Mouse (Mus musculus) gastrocnemius, adult 8-10 months (tissue): ENCODE measurements around the gene Eef1e1. TPM values are rescaled to one million over a fixed set of nuclear protein-coding genes. Genes with fewer than 3 reads are reported as not detected.
A peak's percentile ranks its signal among the peaks of the same experiment; 100 is the strongest.
"Not testable (repeated sequence)": the region's sequence is repeated elsewhere in the genome, so short reads cannot be mapped to it uniquely, and the experiment has no call there.

Experiments
- DNase-seq, 2 experiments: peaks; one replicate each; pipeline ENCODE4 v3.0.0; 2022; ENCODE audit warnings: low spot score in 2 of 2
- total RNA-seq, 4 experiments: library from RNA; stranded (reverse); gene quantifications; 2 replicates each; pipeline ENCODE4 v1.2.4; 2022

Eef1e1 gene
- total RNA-seq, 4 experiments from 2014 or later = 12.5 to 19.0 (median 16.5) TPM

GRCm38 (mm10) chr13:38625492-38626228 lies 33.2 kb downstream of the Eef1e1 start:
- no peak for DNase-seq

GRCm38 (mm10) chr13:38624292-38624902 lies 34.5 kb downstream of the Eef1e1 start:
- DNase-seq = no peak

DNA sequence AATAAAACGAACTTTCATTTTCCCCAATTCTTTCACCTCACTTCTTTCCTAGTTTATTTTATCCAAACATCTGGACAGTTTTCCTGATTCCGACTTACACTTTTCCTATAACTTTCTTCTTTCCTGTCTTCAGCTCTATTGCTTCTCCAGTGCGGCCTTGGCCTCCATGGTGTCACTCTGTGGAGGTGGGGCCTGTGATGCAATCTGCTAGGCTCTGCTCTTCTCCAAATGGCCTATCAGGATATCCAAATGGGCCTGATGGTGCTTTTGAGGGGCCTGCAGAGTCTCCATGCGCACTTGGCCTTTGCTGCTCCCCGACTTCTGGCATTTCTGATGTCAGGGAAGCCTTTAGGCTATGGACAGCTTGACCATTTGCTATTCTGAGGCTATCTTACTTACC lies 35.6 kb downstream of the Eef1e1 start:
- no peak for DNase-seq

DNA sequence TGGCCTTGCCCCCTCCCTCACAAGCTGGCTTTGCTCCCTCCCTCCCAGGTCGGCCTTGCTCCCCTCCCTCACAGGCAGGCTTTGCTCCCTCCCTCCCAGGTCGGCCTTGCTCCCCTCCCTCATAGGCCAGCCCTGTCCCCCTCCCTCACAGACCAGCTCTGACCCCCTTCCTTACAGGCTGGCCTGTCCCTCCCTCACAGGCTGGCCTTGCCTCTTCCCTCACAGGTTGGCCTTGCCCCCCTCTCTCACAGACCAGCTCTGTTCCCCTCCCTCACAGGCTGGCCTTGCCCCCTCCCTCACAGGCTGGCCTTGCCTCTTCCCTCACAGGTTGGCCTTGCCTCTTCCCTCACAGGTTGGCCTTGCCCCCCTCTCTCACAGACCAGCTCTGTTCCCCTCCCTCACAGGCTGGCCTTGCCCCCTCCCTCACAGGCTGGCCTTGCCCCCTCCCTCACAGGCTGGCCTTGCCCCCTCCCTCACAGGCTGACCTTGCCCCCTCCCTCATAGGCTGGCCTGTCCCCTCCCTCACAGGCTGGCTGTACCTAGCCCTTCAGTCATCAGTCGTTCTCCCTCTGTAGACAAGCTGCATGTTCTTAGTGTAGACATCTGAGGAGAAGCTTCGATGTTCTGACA lies 40.7 kb downstream of the Eef1e1 start:
- not testable (repeated sequence) for DNase-seq

DNA sequence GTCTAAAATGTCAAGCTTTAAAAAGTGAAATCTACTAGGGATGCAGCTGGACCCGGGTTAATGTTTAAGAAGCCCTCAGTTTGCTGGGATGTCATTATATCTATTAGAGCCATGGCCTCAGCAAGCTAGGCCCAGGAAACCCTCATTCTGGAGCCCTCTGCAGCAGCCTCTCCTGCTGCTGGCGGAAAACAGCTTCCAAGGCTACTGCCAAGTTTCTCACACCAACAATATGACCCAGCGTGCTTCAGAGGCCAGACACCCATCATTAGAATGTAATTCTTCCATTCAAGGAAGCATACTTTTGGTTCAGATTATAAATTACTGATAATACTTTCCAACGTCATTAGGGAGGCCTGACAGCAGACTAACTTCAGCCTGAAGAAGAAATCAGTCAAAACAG lies 42.0 kb downstream of the Eef1e1 start:
- DNase-seq = no peak

DNA sequence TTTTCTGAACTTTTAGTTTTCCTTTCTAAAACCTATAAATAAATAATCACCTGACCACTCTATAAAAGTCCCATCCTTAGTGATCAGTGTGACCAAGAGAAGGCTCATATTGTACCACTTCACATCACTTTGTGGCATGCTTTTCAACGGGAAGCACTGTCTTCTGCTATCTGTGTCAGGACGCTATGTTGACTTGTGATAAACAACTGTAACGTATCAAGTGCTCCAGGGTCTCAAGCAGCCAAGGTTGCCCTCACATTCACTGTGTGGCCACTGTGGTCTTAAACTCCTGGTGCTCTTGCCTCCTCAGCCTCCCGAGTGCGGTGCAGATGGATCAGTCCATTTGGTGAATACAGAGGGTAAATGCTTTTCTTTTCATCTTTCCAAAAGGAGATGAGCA lies 43.2 kb downstream of the Eef1e1 start:
- DNase-seq = no peak

GRCm38 (mm10) chr13:38614298-38614697 lies 44.6 kb downstream of the Eef1e1 start:
- no peak for DNase-seq

DNA sequence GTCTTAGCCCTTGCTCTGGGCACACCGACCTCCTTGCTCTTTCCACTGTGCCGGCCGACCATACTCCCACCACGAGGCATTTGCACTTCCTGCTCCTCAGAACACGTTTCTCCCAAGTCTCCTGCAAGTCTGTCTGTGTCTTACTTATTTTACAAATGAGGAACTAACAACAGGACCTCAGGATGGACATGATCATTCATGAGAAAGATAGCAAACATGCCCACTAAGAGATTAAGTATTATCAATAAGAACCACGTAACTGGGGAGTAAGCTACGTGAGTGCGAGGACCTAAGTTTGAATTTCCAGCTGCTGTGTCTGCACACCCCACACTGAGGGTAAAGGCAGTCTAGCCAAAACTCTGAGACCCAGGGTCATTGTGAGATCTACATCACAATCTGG lies 45.3 kb downstream of the Eef1e1 start:
- no peak for DNase-seq

DNA sequence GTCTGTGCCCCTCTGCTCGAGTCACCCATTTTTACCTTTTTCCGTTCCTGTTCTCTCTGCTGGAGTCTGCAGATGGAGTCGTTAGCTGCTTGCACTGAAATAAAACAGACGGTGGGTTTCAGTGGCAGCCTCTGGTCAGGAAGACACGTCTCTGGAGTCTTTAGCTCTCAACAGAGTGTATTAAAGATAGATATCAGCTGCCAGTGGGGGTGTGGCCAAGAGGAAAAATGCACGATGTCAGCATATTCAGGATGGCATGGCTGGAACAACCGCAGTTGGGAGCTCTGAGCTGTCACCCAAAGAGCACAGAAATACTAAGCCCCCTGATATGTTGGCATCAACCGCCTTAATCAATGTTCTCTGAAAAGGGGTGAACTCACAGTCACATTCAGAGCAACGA lies 46.2 kb downstream of the Eef1e1 start:
- DNase-seq = no peak

- DNase-seq = no peak
These were observed 46.7 kb downstream of the Eef1e1 start for GRCm38 (mm10) chr13:38612179-38612578.

DNA sequence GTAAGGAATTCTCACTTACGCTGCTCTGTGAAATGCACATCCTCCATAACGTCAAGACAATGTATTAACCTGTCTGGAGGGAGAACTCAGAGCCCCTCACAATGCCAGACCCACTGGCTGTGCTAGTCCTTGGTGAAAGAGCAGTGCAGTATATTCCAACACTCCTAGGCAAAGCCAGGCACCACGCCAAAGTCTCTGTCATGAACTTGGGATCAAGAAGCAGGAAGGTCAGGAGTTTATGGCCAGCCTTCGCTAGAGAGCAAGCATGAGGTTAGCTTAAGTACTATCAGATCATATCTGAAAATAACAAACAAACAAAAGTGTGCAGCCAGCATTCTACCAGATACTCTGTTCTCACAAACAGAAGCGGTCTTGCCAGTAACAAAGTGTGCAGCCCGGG lies 48.5 kb downstream of the Eef1e1 start:
- DNase-seq = no peak

DNA sequence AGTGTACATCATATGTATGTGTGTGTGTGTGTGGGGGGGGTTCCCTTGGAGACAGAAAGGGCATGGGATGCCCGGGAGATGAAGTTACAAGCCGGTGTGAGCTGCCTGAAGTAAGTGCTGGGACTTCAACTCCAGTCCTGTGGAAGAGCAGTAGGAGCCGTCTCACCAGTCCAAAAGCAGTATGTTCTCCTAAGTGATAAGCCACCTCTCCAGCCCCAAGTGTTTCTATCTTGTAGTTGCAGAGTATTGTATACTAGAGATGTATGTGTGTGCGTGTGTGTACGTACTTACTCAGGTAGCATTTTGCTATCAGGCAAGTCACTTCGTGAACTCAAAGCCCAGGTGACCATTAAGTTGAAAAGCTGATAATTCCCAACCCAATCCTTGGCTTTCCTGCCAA lies 51.7 kb downstream of the Eef1e1 start:
- no peak for DNase-seq

DNA sequence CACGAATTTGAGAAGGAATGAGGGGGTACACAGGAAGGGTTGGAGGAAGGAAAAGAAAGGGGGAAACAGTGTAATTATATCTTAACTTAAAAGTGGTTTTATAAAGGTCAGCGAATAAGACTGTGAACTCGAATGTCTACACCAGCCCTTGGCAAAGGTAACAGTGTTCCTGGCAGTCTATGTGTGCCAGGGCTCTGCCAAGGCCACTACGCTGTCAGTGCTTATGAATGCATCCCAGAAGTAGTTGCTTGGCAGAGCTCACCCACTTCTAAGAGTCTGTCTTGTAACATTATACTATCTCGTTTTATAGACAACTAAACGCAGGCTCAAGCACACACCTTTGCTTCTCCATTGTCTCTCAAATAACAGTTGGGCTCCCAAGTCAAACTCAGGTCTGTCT lies 53.5 kb downstream of the Eef1e1 start:
- DNase-seq = peak in 1 of 2 experiments; percentile 12

GRCm38 (mm10) chr13:38602966-38603365 lies 55.9 kb downstream of the Eef1e1 start:
- DNase-seq = no peak

DNA sequence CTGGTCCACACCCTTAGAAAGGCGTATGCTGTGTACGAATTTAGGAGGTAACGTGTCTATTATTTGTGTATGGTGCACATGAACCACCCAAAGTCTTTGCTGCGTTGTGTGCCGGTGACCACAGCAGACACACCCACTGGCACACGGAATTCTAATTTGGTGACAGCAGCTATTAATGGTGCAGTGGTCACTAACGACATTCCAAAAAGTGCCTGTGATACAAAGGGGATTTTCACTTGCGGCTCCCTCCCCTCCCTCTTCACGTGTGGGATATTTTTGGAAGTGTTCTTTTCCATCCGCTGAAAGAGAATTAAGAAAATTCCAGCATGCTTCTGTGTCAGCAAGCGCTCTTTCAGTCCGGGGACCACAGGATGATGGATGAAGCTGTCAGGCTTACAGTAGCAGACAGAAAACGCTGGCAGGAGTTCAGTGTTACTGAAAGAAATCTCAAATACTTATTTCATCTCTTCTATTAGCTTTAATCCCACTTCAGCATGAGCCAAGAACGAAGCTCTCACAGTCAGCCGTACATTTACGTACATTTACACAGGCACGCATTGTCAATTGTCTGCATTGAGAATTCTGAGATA lies 56.5 kb downstream of the Eef1e1 start:
- DNase-seq = no peak

GRCm38 (mm10) chr13:38600811-38601210 lies 58.0 kb downstream of the Eef1e1 start:
- no peak for DNase-seq

GRCm38 (mm10) chr13:38597076-38597475 lies 61.8 kb downstream of the Eef1e1 start:
- no peak for DNase-seq

GRCm38 (mm10) chr13:38596461-38596860 lies 62.4 kb downstream of the Eef1e1 start:
- no peak for DNase-seq
